Mouse (Mus musculus) midbrain, embryonic 15.5 days (tissue): ENCODE measurements at regions not wholly inside any gene's neighbourhood (a gene's known extent, or its start where the extent isn't known, plus 50 kb on each side); places are given as distances from the start of the nearest gene placed in this dataset.

Experiments
- ATAC-seq: fragments of 200-750 bp; cut with Nextera tagmentation; replicated peaks from 2 replicates; pipeline ENCODE4 v1.8.0; 2017; ENCODE audit warnings: moderate TSS enrichment
- H3K27ac ChIP-seq: fragments of 300-500 bp; sonication (generic); 2 replicates; pipeline ENCODE4 v1.5.1; 2015; ENCODE audit warnings: mild to moderate bottlenecking, inconsistent platforms
- H3K27me3 ChIP-seq: fragments of 300-500 bp; sonication (generic); replicated peaks from 2 replicates; pipeline ENCODE4 v1.6.1; 2015; ENCODE audit warnings: inconsistent platforms
- H3K36me3 ChIP-seq: fragments of 300-500 bp; sonication (generic); replicated peaks from 2 replicates; pipeline ENCODE4 v1.6.1; 2015; ENCODE audit warnings: inconsistent platforms
- H3K4me1 ChIP-seq: fragments of 300-500 bp; sonication (generic); 2 replicates; pipeline ENCODE4 v1.6.1; 2015; ENCODE audit warnings: inconsistent platforms
- H3K4me2 ChIP-seq: fragments of 300-500 bp; sonication (generic); 2 replicates; pipeline ENCODE4 v1.6.1; 2015; ENCODE audit warnings: inconsistent platforms, mild to moderate bottlenecking, moderate library complexity
- H3K4me3 ChIP-seq: fragments of 300-500 bp; sonication (generic); 2 replicates; pipeline ENCODE4 v1.5.1; 2015; ENCODE audit warnings: mild to moderate bottlenecking, inconsistent platforms
- H3K9ac ChIP-seq: fragments of 300-500 bp; sonication (generic); 2 replicates; pipeline ENCODE4 v1.6.1; 2015; ENCODE audit warnings: mild to moderate bottlenecking, inconsistent platforms
- H3K9me3 ChIP-seq: fragments of 300-500 bp; sonication (generic); 2 replicates; pipeline ENCODE4 v1.6.1; 2016; ENCODE audit warnings: inconsistent platforms
- WGBS: fragments of 180-500 bp; shearing (Covaris S2); methylation state at CpG from one replicate; pipeline ENCODE4 v1.1.7; 2015; ENCODE audit warnings: mixed read lengths; 5-methylcytosine and 5-hydroxymethylcytosine counted together

GRCm38 (mm10) chrX:7474831-7475230 lies 98.6 kb upstream of the Foxp3 start:
- no peak overlapping the region for H3K9ac ChIP-seq
- no peak overlapping the region for H3K4me2 ChIP-seq
- H3K4me1 ChIP-seq = no peaks in the 10 kb centered on the region
- H3K4me3 ChIP-seq = no peak overlapping the region
- no peaks in the 10 kb centered on the region for H3K9me3 ChIP-seq
- ATAC-seq = no peak
- 72% methylated on average over 2 of the region's 2 CpGs for WGBS
- H3K27ac ChIP-seq = no peak overlapping the region
- no peaks in the 10 kb centered on the region for H3K36me3 ChIP-seq
- H3K27me3 ChIP-seq = no peaks in the 10 kb centered on the region

DNA sequence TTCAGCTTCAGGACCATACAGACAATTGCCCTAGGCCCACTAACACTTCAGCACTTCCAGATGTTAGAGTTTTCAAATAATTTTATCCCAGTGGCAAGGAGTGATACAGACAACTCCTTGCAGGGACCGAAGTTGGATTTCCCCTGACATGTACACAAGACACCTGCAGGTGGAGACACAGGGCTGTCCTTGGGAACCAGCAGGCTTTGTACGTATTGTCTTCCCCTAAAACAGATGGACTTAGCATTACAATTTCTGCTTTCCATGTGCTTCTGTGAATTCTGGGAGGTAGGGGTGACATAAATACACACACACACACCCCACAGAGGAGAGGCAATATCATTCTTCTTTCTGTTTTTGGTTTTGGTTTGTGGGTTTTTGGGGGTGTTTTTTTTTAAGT lies 98.2 kb upstream of the Usp27x start:
- Histone ChIP-seq H3K4me3 (no peak overlapping the region), H3K36me3 (no peaks in the 10 kb centered on the region), H3K27ac (no peak overlapping the region), H3K27me3 (no peaks in the 10 kb centered on the region), H3K4me1 (no peaks in the 10 kb centered on the region), H3K9ac (no peak overlapping the region), H3K9me3 (no peaks in the 10 kb centered on the region), H3K4me2 (no peak overlapping the region)
- ATAC-seq = peak; percentile 76
- 39% methylated on average over 2 of the region's 2 CpGs for WGBS

DNA sequence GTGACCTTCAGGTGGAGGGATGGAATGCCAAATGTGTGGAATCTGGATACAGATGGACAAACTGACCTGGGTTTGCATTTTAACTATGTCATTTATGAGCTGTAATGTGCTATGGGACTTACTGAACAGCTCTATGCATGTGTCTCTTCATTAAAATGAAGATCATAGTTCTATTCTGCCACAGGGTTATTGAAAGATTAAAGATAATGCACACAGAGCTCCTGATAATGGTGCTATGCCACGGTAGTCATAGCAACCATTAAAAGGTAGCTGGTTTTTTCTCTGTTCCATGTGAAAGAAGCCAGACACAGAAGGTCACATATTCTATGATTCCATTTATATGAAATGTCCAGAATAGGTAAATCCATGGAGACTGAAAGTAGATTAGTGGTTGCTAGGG lies 94.2 kb upstream of the Usp27x start:
- peak overlapping the region; percentile 56 for H3K27ac ChIP-seq
- H3K9me3 ChIP-seq = no peaks in the 10 kb centered on the region
- no peaks in the 10 kb centered on the region for H3K27me3 ChIP-seq
- H3K4me1 ChIP-seq = no peaks in the 10 kb centered on the region
- no peak overlapping the region for H3K4me2 ChIP-seq
- no peak overlapping the region for H3K4me3 ChIP-seq
- H3K9ac ChIP-seq = no peak overlapping the region
- ATAC-seq = peak; percentile 71
- H3K36me3 ChIP-seq = no peaks in the 10 kb centered on the region
- 69% methylated on average over 1 of the region's 1 CpGs for WGBS

DNA sequence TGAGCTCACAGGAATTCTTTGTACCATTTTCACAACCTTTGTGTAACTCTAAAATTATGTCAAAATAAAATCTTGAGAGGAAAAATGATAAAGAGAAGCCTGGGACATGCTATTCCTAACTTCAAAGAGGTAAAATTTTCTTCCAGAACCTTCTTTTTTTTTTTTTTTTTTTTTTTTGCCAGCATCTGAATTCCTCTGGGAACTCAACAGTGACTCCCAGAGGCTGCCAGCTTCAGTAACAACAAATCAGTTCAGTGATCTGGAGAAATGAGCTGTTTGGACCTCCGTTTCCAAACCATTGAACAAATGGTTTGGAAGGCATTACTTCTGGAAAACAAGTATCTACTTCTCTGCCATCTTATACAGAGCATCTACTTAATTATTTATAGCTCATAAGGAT lies 92.4 kb upstream of the Usp27x start:
- Histone ChIP-seq H3K36me3 (no peaks in the 10 kb centered on the region), H3K27me3 (no peaks in the 10 kb centered on the region), H3K9ac (no peak overlapping the region), H3K9me3 (no peaks in the 10 kb centered on the region), H3K4me1 (no peaks in the 10 kb centered on the region), H3K4me2 (no peak overlapping the region), H3K4me3 (no peak overlapping the region), H3K27ac (no peak overlapping the region)
- no peak for ATAC-seq
- WGBS = 62% methylated on average over 1 of the region's 1 CpGs

DNA sequence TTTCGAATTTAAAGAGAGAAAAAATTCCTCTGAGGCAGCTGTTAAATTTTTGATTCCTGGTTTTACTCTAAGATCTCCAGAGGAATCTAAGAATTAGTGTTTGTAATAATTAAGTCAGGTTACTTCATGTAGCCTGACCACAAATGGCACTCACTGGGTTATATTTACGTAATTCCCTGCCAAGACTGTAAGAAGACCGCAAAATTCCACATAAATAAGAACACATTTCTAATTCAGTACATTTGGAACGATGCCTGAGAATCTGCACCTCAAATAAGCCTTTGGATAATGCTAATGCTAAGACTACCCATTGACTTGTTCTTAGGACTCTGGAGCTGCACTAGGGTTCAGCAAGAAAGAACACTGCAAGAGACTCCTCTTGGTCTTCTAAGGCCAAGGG lies 81.2 kb upstream of the Usp27x start:
- H3K4me1 ChIP-seq = no peaks in the 10 kb centered on the region
- no peak overlapping the region for H3K4me3 ChIP-seq
- H3K4me2 ChIP-seq = no peak overlapping the region
- H3K27me3 ChIP-seq = no peaks in the 10 kb centered on the region
- no peaks in the 10 kb centered on the region for H3K9me3 ChIP-seq
- WGBS = 81% methylated on average over 4 of the region's 4 CpGs
- H3K9ac ChIP-seq = no peak overlapping the region
- H3K27ac ChIP-seq = no peak overlapping the region
- ATAC-seq = no peak
- no peaks in the 10 kb centered on the region for H3K36me3 ChIP-seq

GRCm38 (mm10) chrX:7445035-7445434 lies 69.4 kb upstream of the Usp27x start:
- Histone ChIP-seq H3K4me2 (no peak overlapping the region), H3K4me1 (no peaks in the 10 kb centered on the region), H3K9ac (no peak overlapping the region), H3K9me3 (no peaks in the 10 kb centered on the region), H3K27ac (no peak overlapping the region), H3K4me3 (no peak overlapping the region), H3K36me3 (no peaks in the 10 kb centered on the region), H3K27me3 (no peaks in the 10 kb centered on the region)
- ATAC-seq = no peak
- 73% methylated on average over 3 of the region's 3 CpGs for WGBS

GRCm38 (mm10) chrX:7444583-7444982 lies 69.0 kb upstream of the Usp27x start:
- no peak overlapping the region for H3K9ac ChIP-seq
- no peak overlapping the region for H3K4me2 ChIP-seq
- H3K9me3 ChIP-seq = no peaks in the 10 kb centered on the region
- no peaks in the 10 kb centered on the region for H3K36me3 ChIP-seq
- WGBS = 42% methylated on average over 6 of the region's 6 CpGs
- H3K4me1 ChIP-seq = no peaks in the 10 kb centered on the region
- ATAC-seq = no peak
- H3K27ac ChIP-seq = no peak overlapping the region
- no peak overlapping the region for H3K4me3 ChIP-seq
- H3K27me3 ChIP-seq = no peaks in the 10 kb centered on the region

DNA sequence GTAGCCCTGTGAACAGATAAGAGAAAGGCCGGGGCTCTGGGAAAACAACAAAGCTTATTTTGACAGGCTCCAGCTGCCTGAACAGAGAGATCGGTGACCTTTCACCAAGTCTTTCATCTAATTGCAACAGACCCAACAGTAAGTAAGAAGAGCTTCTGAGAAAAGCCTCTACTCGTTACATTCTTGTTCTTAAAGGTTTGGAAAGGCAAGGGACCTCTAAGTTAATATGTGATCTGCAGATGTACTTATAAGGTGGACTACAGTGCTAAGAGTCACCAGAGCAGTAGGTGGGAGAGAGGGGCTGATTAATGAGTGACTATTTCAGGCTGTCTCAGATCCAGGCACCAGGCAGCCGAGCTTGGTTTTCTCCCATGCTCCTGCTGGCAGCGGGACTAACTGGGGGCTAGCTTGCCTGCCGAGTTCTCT lies 68.4 kb upstream of the Usp27x start:
- 27% methylated on average over 6 of the region's 6 CpGs for WGBS
- ATAC-seq = no peak
- no peak overlapping the region for H3K4me3 ChIP-seq

GRCm38 (mm10) chrX:7435375-7436042 lies 59.9 kb upstream of the Usp27x start:
- Histone ChIP-seq H3K4me3 (no peak overlapping the region), H3K27ac (no peak overlapping the region), H3K27me3 (no peaks in the 10 kb centered on the region), H3K9me3 (no peaks in the 10 kb centered on the region), H3K9ac (no peak overlapping the region), H3K36me3 (no peaks in the 10 kb centered on the region), H3K4me2 (no peak overlapping the region), H3K4me1 (no peaks in the 10 kb centered on the region)
- WGBS = 81% methylated on average over 2 of the region's 2 CpGs
- ATAC-seq = no peak

More for the DNA sequence above, 68.4 kb upstream of the Usp27x start:
- Histone ChIP-seq H3K4me2 (no peak overlapping the region), H3K4me1 (no peaks in the 10 kb centered on the region), H3K36me3 (no peaks in the 10 kb centered on the region), H3K27ac (no peak overlapping the region), H3K9ac (no peak overlapping the region), H3K9me3 (no peaks in the 10 kb centered on the region), H3K27me3 (no peaks in the 10 kb centered on the region)

GRCm38 (mm10) chrX:7434268-7434667 lies 58.6 kb upstream of the Usp27x start:
- WGBS = 65% methylated on average over 2 of the region's 2 CpGs
- no peak overlapping the region for H3K27ac ChIP-seq
- no peak overlapping the region for H3K4me2 ChIP-seq
- H3K27me3 ChIP-seq = no peaks in the 10 kb centered on the region
- no peak overlapping the region for H3K4me3 ChIP-seq
- H3K4me1 ChIP-seq = no peaks in the 10 kb centered on the region
- ATAC-seq = no peak
- no peak overlapping the region for H3K9ac ChIP-seq
- no peaks in the 10 kb centered on the region for H3K36me3 ChIP-seq
- no peaks in the 10 kb centered on the region for H3K9me3 ChIP-seq

GRCm38 (mm10) chrX:7430456-7430855 lies 54.8 kb upstream of the Usp27x start:
- no peaks in the 10 kb centered on the region for H3K4me1 ChIP-seq
- H3K27ac ChIP-seq = no peak overlapping the region
- no peaks in the 10 kb centered on the region for H3K27me3 ChIP-seq
- H3K36me3 ChIP-seq = no peaks in the 10 kb centered on the region
- H3K9me3 ChIP-seq = no peaks in the 10 kb centered on the region
- 98% methylated on average over 1 of the region's 1 CpGs for WGBS
- no peak overlapping the region for H3K9ac ChIP-seq
- no peak for ATAC-seq
- H3K4me2 ChIP-seq = no peak overlapping the region
- no peak overlapping the region for H3K4me3 ChIP-seq

DNA sequence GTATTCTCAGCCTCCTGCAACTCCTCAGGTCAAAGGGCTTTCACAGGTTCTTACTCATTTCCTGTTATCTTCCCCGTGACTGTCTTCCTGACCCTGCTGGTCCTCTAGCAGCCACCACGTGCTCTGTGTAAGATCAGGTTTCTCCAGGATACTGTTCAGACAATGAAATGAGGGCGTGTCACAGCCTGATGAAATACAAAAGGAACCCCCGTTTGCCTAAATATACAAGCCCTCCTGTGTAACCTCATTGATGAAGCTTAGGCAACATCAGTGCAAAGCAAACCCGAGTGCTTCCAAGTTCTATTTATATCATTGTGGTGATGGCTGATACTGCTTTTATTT lies 53.9 kb upstream of the Usp27x start:
- Histone ChIP-seq H3K9ac (no peak overlapping the region), H3K27ac (no peak overlapping the region), H3K4me1 (no peaks in the 10 kb centered on the region), H3K27me3 (no peaks in the 10 kb centered on the region), H3K36me3 (no peaks in the 10 kb centered on the region), H3K4me2 (peak overlapping the region; percentile 3; the same call in 1 of the 2 replicates), H3K9me3 (no peaks in the 10 kb centered on the region), H3K4me3 (no peak overlapping the region)
- 0 out of 2 replicates have a peak, but pooled peaks have one; percentile 42 for ATAC-seq
- 21% methylated on average over 5 of the region's 5 CpGs for WGBS

DNA sequence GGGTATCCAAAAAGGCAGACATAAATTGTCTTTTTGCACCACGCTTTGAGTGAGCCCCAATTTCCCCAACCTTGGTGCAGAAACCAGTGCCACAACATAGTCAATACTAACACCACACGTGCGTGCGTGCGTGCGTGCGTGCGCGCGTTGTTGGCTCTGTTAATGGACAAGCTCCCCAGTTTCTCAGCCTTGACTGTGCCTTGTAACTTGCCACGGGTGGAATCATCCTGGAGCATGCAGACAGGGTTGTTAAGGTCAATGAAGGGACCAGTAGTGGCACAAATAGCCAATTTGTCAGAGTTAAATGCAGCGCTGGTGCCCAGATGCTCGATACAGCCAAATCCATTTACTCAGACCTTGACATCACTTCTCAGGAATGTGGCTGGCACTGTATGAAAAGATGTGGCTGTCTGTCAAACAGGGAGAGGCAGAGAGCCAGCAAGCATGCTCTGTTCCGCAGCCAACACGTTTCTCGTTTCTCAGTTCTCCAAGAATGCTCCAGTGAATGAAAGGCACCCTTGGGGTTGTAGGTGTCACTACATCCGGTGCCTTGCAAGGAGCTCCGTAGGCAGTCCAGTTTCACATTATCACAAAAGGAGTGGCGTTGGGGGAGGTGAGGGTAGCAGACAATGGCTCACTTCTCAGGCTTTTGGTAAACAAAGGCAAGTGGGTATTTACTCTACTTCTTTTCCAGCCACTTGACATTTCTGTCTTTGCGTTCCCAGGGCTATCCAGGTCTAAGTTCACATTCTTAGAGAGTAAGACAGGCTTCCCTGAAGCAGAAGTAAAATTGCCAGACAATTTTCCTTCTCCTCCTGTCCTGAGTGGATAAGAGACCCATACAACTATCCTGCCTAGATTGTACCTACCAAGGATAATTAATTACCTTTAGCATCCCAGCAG lies 53.2 kb upstream of the Usp27x start:
- Histone ChIP-seq H3K27me3 (no peaks in the 10 kb centered on the region), H3K4me3 (no peak overlapping the region), H3K9me3 (no peaks in the 10 kb centered on the region), H3K4me1 (no peaks in the 10 kb centered on the region), H3K36me3 (no peaks in the 10 kb centered on the region), H3K27ac (no peak overlapping the region), H3K9ac (no peak overlapping the region), H3K4me2 (peak overlapping the region; percentile 3; the same call in 1 of the 2 replicates)
- peak; percentile 77 for ATAC-seq
- 47% methylated on average over 20 of the region's 20 CpGs for WGBS
